Mouse (Mus musculus) heart, embryonic 16.5 days (tissue): ENCODE data around the gene Slc24a2. TPM values are rescaled to one million over a fixed set of nuclear protein-coding genes. Genes with fewer than 3 reads are reported as not detected.

ENCODE experiments used
- ATAC-seq: fragments of 200-750 bp; cut with Nextera tagmentation; replicated peaks from 2 replicates; pipeline ENCODE4 v1.8.0; 2017; ENCODE audit warnings: moderate number of reproducible peaks; ENCODE audit not compliant: insufficient read depth, low FRiP score; ENCODE audit errors: extremely low read depth
- H3K27ac ChIP-seq: fragments of 300-500 bp; sonication (generic); 2 replicates; pipeline ENCODE4 v1.5.1; 2014; ENCODE audit warnings: mild to moderate bottlenecking, low read length, control low read depth, moderate library complexity
- H3K27me3 ChIP-seq: fragments of 300-500 bp; sonication (generic); 2 replicates; pipeline ENCODE4 v1.6.1; 2014; ENCODE audit warnings: low read length, mixed read lengths; ENCODE audit not compliant: control insufficient read depth, insufficient read depth
- H3K36me3 ChIP-seq: fragments of 300-500 bp; sonication (generic); 2 replicates; pipeline ENCODE4 v1.6.1; 2014; ENCODE audit not compliant: control insufficient read depth, insufficient read depth
- H3K4me1 ChIP-seq: fragments of 300-500 bp; sonication (generic); 2 replicates; pipeline ENCODE4 v1.6.1; 2014; ENCODE audit warnings: low read length, mixed read lengths; ENCODE audit not compliant: control insufficient read depth, insufficient read depth
- H3K4me2 ChIP-seq: fragments of 300-500 bp; sonication (generic); 2 replicates; pipeline ENCODE4 v1.6.1; 2014; ENCODE audit warnings: low read depth, mild to moderate bottlenecking, control low read depth, low read length
- H3K4me3 ChIP-seq: fragments of 300-500 bp; sonication (generic); 2 replicates; pipeline ENCODE4 v1.5.1; 2014; ENCODE audit warnings: mild to moderate bottlenecking, control low read depth, low read length
- H3K9ac ChIP-seq: fragments of 300-500 bp; sonication (generic); 2 replicates; pipeline ENCODE4 v1.6.1; 2014; ENCODE audit warnings: low read length, control low read depth
- H3K9me3 ChIP-seq: fragments of 300-500 bp; sonication (generic); replicated peaks from 2 replicates; pipeline ENCODE4 v1.6.1; 2016; ENCODE audit warnings: low read length; ENCODE audit not compliant: control insufficient read depth
- WGBS: fragments of 180-500 bp; shearing (Covaris S2); extraction: QIAGEN DNeasy Blood & Tissue Kit; methylation state at CpG from one replicate; pipeline ENCODE4 v1.1.7; 2014; 5-methylcytosine and 5-hydroxymethylcytosine counted together
- polyA plus RNA-seq: library from polyadenylated mRNA; unstranded; fragments of >200 nt; fragmentation: Nextera tagmentation; extraction: Ambion mirVana; gene quantifications from 2 replicates; pipeline ENCODE4 v1.2.1, GENCODE M21; 2015

Gene Slc24a2
- polyA plus RNA-seq, 1 experiment from 2014 or later: 4.6 TPM

DNA sequence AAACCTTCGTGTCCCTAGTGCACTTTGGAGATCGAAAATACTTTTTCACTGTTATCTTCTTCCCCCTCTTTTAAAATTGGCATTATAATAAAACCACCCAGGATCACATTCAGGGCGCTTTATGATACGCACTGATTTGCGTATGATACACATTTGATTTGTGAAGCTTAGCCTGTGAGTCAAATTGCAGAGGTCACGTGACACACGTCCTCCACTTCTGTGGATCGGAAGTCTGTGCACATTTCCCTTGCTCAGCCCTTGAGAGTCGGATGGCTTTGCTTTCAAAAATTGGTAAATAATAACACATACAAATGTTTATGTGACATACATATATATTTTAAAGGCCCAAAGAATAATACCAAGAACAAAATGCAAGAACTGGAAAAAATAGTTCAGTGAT is 294.1 kb downstream of the Slc24a2 start:
- H3K27me3 ChIP-seq: no peaks in the 10 kb centered on the region
- H3K4me2 ChIP-seq: no peak overlapping the region
- peaks cover under 1% of the 10 kb centered on the region; the same call in 1 of the 2 replicates for H3K4me1 ChIP-seq
- no peak overlapping the region for H3K4me3 ChIP-seq
- H3K36me3 ChIP-seq: no peaks in the 10 kb centered on the region
- ATAC-seq: no peak
- 92% methylated on average over 9 of the region's 9 CpGs for WGBS
- H3K9me3 ChIP-seq: no peaks in the 10 kb centered on the region
- no peak overlapping the region for H3K27ac ChIP-seq
- no peak overlapping the region for H3K9ac ChIP-seq
